Mouse (Mus musculus) E14TG2a.4 (cell line): ENCODE results near the gene Nxpe5.

Source experiments
- CTCF ChIP-seq: conservative IDR thresholded peaks from 2 replicates; pipeline ENCODE4 v1.5.1; 2014; ENCODE audit warnings: low read length
- NANOG ChIP-seq: IDR thresholded peaks from 2 replicates; pipeline ENCODE4 v1.6.1; 2014; ENCODE audit warnings: borderline replicate concordance, low read length, mixed read lengths

GRCm38 (mm10) chr5:138256094-138256467 is 30.4 kb downstream of the Nxpe5 start:
- TF ChIP-seq CTCF (no peak), NANOG (no peak)
